Mouse (Mus musculus) small intestine, adult 2 months (tissue): ENCODE measurements around the gene Tfe3. TPM values are rescaled to one million over a fixed set of nuclear protein-coding genes. Genes with fewer than 3 reads are reported as not detected.
A peak's percentile ranks its signal among the peaks of the same experiment; 100 is the strongest.
"Not testable (repeated sequence)": the region's sequence is repeated elsewhere in the genome, so short reads cannot be mapped to it uniquely, and the experiment has no call there.

Source experiments
- H3K27ac ChIP-seq: fragments of 200-500 bp; 2 replicates; pipeline ENCODE4 v1.5.1; 2012; ENCODE audit warnings: low read depth, low read length, control low read depth, inconsistent platforms; ENCODE audit not compliant: insufficient read depth
- H3K27me3 ChIP-seq: fragments of 200-500 bp; 2 replicates; pipeline ENCODE4 v1.6.1; 2012; ENCODE audit warnings: mild to moderate bottlenecking, moderate library complexity, low read length, inconsistent platforms; ENCODE audit not compliant: control insufficient read depth, insufficient read depth
- H3K36me3 ChIP-seq: fragments of 200-500 bp; 2 replicates; pipeline ENCODE4 v1.6.1; 2012; ENCODE audit warnings: mild to moderate bottlenecking, low read length, control low read depth, inconsistent platforms; ENCODE audit not compliant: control insufficient read depth, insufficient read depth
- H3K4me1 ChIP-seq: fragments of 200-500 bp; 2 replicates; pipeline ENCODE4 v1.6.1; 2012; ENCODE audit warnings: low read length, inconsistent platforms, mixed read lengths; ENCODE audit not compliant: control insufficient read depth, insufficient read depth, insufficient read length
- H3K4me3 ChIP-seq: fragments of 200-500 bp; 2 replicates; pipeline ENCODE4 v1.5.1; 2012; ENCODE audit warnings: low read depth, mild to moderate bottlenecking, control low read depth, inconsistent platforms, low read length, moderate library complexity
- CTCF ChIP-seq: fragments of 200-500 bp; IDR thresholded peaks from 2 replicates; pipeline ENCODE4 v1.5.1; 2012; ENCODE audit warnings: low read depth, mild to moderate bottlenecking, control low read depth, inconsistent platforms, low read length, moderate library complexity, mixed read lengths; ENCODE audit not compliant: insufficient replicate concordance, insufficient read length; ENCODE audit errors: extremely low read depth
- POLR2A ChIP-seq: fragments of 200-500 bp; IDR thresholded peaks from 2 replicates; pipeline ENCODE4 v1.6.1; 2012; ENCODE audit warnings: low read depth, mild to moderate bottlenecking, control low read depth, inconsistent platforms, low read length, moderate library complexity
- WGBS: fragments of 180-500 bp; shearing (Covaris S2); methylation state at CpG from one replicate; pipeline ENCODE4 v1.1.7; 2018; 5-methylcytosine and 5-hydroxymethylcytosine counted together
- polyA plus RNA-seq: library from polyadenylated mRNA; depleted of rRNA; stranded (reverse); fragments of >200 nt; gene quantifications from 2 replicates; pipeline ENCODE4 v1.2.3, GENCODE M21; 2012

Gene Tfe3
- polyA plus RNA-seq, 1 experiment, result 23.0 TPM

DNA sequence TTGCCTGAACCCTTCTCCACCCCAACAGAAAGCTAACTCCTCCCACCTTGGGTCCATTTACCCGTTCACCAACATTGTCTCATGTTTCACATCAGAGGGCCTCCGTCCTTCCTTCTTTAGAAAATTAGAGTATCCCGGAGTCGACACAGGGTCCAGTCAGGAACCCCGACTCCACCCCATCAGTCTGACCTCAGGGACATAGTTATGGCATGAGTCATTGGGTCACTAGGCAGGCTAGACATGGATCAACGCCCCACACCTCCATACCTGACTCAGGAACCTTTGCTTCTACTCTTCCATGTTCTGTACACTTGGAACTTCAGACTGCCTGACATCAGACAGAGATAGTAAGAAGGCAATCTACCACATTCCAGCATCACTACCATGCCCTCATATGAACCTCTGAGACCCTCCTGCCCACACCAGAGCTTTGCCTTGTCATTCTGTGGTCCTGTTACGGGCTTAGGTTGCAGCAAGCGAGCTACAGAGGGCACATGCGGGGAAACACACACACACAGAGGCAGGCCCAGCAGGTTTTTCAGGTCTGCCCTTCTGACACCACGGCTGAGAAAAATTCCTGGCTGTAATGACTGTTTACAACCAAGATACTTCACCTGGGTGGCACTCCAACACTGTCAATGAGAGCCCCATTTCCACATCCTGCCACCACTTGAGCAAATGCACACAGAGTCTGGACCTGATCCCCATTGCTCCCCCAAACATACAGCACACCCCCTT is 22.1 kb upstream of the Tfe3 start:
- Histone ChIP-seq H3K27me3 (no peaks in the 10 kb centered on the region), H3K36me3 (0 out of 2 replicates have a peak, but pooled peaks cover 1% of the 10 kb centered on the region), H3K4me1 (peaks cover 8% of the 10 kb centered on the region), H3K4me3 (peak overlapping the region; percentile 61), H3K27ac (peak overlapping the region; percentile 96)
- no peak for TF ChIP-seq CTCF
- TF ChIP-seq POLR2A, result no peak
- WGBS, result 25% methylated on average over 10 of the region's 10 CpGs

DNA sequence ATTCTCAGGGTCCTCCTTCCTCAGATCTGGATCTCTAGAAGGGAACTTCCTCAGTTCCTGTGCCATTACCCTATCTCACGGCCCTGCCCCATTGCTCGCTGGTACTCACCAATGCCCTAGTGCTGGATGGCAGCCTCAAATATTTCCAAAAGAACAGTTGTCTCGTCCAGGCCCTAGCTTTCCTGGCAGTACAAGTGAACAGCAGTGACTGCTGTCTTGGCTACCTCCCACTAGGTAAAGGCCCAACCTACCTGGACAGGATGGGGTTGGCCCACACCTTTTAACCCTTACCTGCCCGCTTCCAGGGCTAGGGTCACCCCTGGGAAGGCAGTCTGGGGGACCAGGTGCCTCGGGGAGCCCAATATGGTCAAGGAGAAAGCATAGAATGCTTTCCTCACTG is 21.3 kb upstream of the Tfe3 start:
- TF ChIP-seq POLR2A (no peak), CTCF (no peak)
- WGBS, result 47% methylated on average over 5 of the region's 5 CpGs
- Histone ChIP-seq H3K27ac (peak overlapping the region; percentile 96), H3K4me1 (peaks cover 8% of the 10 kb centered on the region), H3K4me3 (peak overlapping the region; percentile 56), H3K36me3 (0 out of 2 replicates have a peak, but pooled peaks cover 1% of the 10 kb centered on the region), H3K27me3 (no peaks in the 10 kb centered on the region)

DNA sequence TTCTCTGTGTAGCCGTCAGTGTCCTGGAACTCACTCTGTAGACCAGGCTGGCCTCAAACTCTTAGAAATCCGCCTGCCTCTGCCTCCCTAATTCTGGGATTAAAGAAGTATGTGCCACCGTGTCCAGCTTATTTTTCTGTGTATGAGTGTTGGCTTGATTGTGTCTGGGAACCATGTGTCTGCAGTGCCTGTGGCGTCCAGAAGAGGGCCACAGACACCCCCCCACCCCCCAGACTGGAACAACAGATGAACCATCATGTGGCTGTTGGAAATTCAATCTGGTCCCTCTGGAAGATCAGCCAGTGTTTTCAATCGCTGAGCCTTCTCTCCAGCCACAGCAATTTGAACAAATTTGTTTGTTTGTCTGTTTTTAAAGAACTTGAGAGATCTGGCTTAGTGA is 18.9 kb upstream of the Tfe3 start:
- H3K27ac ChIP-seq, result no peak overlapping the region
- no peaks in the 10 kb centered on the region for H3K27me3 ChIP-seq
- H3K4me1 ChIP-seq, result peaks cover 2% of the 10 kb centered on the region; the same call in 1 of the 2 replicates
- no peak overlapping the region for H3K4me3 ChIP-seq
- WGBS, result 46% methylated on average over 5 of the region's 5 CpGs
- TF ChIP-seq CTCF (peak; percentile 32; the same call in 1 of the 2 replicates), POLR2A (no peak)
- no peaks in the 10 kb centered on the region for H3K36me3 ChIP-seq

DNA sequence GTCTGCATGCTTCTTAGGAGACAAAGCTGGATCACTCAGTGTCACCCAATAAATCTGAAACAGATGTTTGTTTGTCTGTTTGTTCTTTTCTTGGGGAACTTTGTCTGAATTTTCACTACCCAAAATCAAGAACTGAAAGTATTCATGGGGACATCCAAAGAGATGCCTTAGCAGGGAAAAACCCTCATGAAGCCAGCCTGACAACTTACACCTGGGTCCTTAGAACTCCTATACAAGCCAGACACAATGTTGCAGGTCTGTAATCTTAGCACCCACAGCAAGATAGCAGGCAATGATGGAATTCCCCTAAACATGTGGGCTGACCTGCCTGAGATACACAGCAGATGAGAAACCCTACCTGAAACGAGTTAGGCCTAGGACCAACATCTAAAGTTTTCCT is 17.4 kb upstream of the Tfe3 start:
- no peaks in the 10 kb centered on the region for H3K27me3 ChIP-seq
- H3K4me1 ChIP-seq, result peaks cover 2% of the 10 kb centered on the region; the same call in 1 of the 2 replicates
- H3K4me3 ChIP-seq, result no peak overlapping the region
- no peak overlapping the region for H3K27ac ChIP-seq
- TF ChIP-seq POLR2A (no peak), CTCF (no peak)
- 27% methylated on average over 1 of the region's 1 CpGs for WGBS
- no peaks in the 10 kb centered on the region for H3K36me3 ChIP-seq

DNA sequence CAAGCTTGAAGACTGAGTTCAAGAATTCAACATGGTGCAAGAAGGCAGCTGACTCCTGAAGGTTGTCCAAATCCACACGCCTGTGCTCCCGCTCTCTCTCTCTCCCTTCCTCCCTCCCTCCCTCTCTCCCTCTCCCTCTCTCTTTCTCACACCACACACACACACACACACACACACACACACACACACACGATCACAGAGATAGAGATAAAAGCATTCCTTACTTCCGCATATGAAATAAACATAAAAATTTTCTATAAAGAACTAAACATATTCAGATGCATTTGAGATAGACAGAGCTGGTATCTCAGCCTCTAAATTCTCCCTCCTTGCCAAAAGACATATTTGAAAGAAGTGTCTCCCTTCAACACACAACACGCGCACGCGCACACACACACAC is 16.9 kb upstream of the Tfe3 start:
- H3K27ac ChIP-seq, result no peak overlapping the region
- TF ChIP-seq CTCF (no peak), POLR2A (no peak)
- no peaks in the 10 kb centered on the region for H3K27me3 ChIP-seq
- no peaks in the 10 kb centered on the region for H3K36me3 ChIP-seq
- peaks cover under 1% of the 10 kb centered on the region; the same call in 1 of the 2 replicates for H3K4me1 ChIP-seq
- WGBS, result 91% methylated on average over 8 of the region's 8 CpGs
- no peak overlapping the region for H3K4me3 ChIP-seq

DNA sequence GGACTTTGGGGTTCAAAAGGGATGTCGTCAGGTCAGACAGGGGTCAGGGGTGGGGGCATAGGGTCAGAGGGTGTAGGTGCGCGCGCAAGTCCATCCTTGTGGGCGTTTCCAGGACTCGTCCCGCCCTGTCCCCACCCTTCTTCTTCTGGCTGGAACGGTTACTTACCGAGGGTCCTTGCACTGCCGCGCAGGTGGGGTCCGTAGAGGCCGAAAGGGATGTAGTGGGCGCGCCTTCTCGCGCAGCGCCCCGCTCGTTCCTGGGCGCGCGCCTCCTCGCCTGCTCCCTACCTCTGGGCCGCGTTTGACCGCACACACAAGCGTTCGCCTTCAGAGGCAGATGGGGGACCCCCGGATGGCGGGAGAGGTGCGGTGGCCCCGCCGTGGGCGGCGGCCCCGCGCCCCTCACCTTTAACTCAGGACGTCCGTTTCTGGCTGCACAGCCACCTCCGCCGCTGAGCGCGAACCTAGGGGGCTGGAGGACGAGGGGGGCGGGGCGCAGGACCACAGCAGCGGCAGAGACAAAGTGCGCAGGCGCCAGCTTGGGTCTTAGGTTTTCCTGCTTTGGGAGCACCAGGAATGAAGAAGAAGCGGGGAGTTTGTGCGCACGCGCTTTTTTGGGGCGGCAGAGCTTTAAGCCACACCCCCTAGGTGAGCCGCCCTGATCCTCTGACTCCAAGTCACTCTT is 11.8 kb upstream of the Tfe3 start, which contains the start of gene Ccdc120:
TSS of gene Ccdc120 (minus strand) at position 474 of the 685 bp plus-strand sequence.
- 6% methylated on average over 52 of the region's 56 CpGs for WGBS
- TF ChIP-seq CTCF (no peak), POLR2A (no peak)
- Histone ChIP-seq H3K4me1 (no peaks in the 10 kb centered on the region), H3K36me3 (no peaks in the 10 kb centered on the region), H3K27me3 (no peaks in the 10 kb centered on the region), H3K4me3 (peak within 1 kb of the TSS; percentile 96), H3K27ac (no peak within 1 kb of the TSS)

DNA sequence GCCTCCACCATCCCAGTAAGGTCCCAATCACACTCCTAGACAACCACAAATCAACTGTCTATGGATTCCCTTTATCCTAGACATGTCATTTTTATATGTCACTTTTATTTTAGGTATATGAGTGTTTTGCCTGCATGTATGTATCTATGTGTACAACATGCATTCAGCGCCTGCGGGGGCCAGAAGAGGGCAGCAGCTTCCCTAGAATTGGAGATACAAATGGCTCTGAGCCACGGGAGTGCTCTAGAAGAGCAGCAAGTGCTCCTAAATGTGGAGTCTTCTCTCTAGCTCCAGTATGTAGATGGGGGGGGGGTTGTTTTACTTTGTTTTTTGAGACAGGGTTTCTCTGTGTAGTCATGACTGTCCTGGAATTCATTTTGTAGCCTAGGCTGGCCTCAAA is 8.7 kb upstream of the Tfe3 start:
- 9% methylated on average over 3 of the region's 3 CpGs for WGBS
- TF ChIP-seq CTCF, result peak; percentile 15; the same call in 1 of the 2 replicates
- not testable (repeated sequence) for H3K4me3 ChIP-seq, H3K27ac ChIP-seq, H3K36me3 ChIP-seq, H3K27me3 ChIP-seq, H3K4me1 ChIP-seq

DNA sequence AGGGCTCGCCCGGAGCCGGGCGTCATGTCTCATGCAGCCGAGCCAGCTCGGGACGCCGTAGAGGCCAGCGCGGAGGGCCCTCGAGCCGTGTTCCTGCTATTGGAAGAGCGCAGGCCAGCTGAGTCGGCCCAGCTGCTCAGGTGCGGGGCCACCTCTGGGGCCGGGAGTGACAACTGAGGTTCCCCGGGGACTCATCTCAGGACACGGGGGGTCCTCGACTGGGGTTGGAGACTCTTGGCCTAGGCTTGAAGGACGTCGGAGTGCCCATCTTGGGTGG is 499 bp downstream of the Tfe3 start:
- H3K27ac ChIP-seq, result peak overlapping the region; percentile 86
- no peaks in the 10 kb centered on the region for H3K27me3 ChIP-seq
- H3K4me1 ChIP-seq, result peaks cover 2% of the 10 kb centered on the region; the same call in 1 of the 2 replicates
- peaks cover 16% of the 10 kb centered on the region for H3K36me3 ChIP-seq
- 14% methylated on average over 21 of the region's 21 CpGs for WGBS
- peak overlapping the region; percentile 98 for H3K4me3 ChIP-seq
- TF ChIP-seq CTCF (no peak), POLR2A (no peak)
